19 mouse cellular contexts compared by ENCODE assay signal in the genomic region with DNA sequence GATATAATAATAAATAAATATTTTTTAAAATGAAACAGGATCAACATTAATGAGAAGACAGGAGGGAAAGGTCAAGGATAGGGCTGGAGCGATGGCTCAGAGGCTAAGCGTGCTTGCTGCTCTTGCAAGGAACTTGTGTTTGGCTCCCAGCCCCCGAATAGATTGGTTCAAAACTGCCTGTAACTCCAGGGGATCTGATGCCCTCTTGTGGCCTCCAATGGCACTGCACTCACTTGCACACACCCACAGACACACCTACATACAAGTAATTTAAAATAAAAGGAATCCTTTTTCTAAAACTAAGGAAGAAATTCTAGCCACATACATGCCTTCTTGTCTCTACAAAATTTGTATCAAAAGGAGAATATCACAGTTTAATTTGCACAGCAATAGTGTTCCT. TPM values are rescaled to one million over a fixed set of nuclear protein-coding genes. Genes with fewer than 3 reads are reported as not detected.
DNase-seq lines count a peak whose midpoint lies in the region; ATAC-seq and TF ChIP-seq lines count a peak whose summit lies in the region.
"Had no signal": no experiment of that assay in that cellular context is flagged by ENCODE, and none has a peak within 500 bp of the region (broad histone marks: within the 10 kb centered on the region; RNA-seq: fewer than 3 reads in every experiment).

No protein-coding gene starts in this region.

- no peak overlapping the region for H3K27ac ChIP-seq in forebrain, postnatal 0 days (ENCODE audit: low read depth, low read length)
- no peak overlapping the region for H3K27ac ChIP-seq in forebrain, embryonic 15.5 days (replicated peaks)
- no peak overlapping the region for H3K27ac ChIP-seq in liver, adult 2 months (replicated peaks; ENCODE audit: insufficient read depth, low read depth, low read length)
- H3K27ac ChIP-seq in liver, embryonic 11.5 days (ENCODE audit: low read depth, low read length): no peak overlapping the region
- H3K27ac ChIP-seq: embryonic facial prominence, embryonic 15.5 days; limb, embryonic 12.5 days; midbrain, embryonic 13.5 days had no signal

- H3K9ac ChIP-seq in forebrain, postnatal 0 days: no peak overlapping the region
- no peak overlapping the region for H3K9ac ChIP-seq in forebrain, embryonic 15.5 days (replicated peaks)
- H3K9ac ChIP-seq in liver, adult 2 months (ENCODE audit: low read depth, low read length): no peak overlapping the region
- no peak overlapping the region for H3K9ac ChIP-seq in liver, embryonic 11.5 days (ENCODE audit: low read depth, low read length)
- H3K9ac ChIP-seq: embryonic facial prominence, embryonic 15.5 days; limb, embryonic 12.5 days; midbrain, embryonic 13.5 days had no signal

- no peak overlapping the region for H3K4me2 ChIP-seq in forebrain, postnatal 0 days (ENCODE audit: low read depth)
- H3K4me2 ChIP-seq in forebrain, embryonic 15.5 days (replicated peaks): no peak overlapping the region
- no peak overlapping the region for H3K4me2 ChIP-seq in liver, embryonic 11.5 days
- H3K4me2 ChIP-seq: embryonic facial prominence, embryonic 15.5 days; limb, embryonic 12.5 days; midbrain, embryonic 13.5 days had no signal

- H3K9me3 ChIP-seq in forebrain, postnatal 0 days (ENCODE audit: low read length): no peaks in the 10 kb centered on the region
- no peaks in the 10 kb centered on the region for H3K9me3 ChIP-seq in forebrain, embryonic 15.5 days
- H3K9me3 ChIP-seq in liver, embryonic 11.5 days (ENCODE audit: control insufficient read depth, low read length): no peaks in the 10 kb centered on the region
- H3K9me3 ChIP-seq in G1E (replicated peaks): peaks cover 33% of the 10 kb centered on the region
- H3K9me3 ChIP-seq: embryonic facial prominence, embryonic 15.5 days; limb, embryonic 12.5 days; midbrain, embryonic 13.5 days had no signal

- no peaks in the 10 kb centered on the region for H3K27me3 ChIP-seq in forebrain, postnatal 0 days (ENCODE audit: insufficient read depth, low read length)
- no peaks in the 10 kb centered on the region for H3K27me3 ChIP-seq in forebrain, embryonic 15.5 days
- H3K27me3 ChIP-seq in liver, adult 2 months (ENCODE audit: control insufficient read depth, insufficient read depth, low read length): no peaks in the 10 kb centered on the region
- H3K27me3 ChIP-seq in liver, embryonic 11.5 days (replicated peaks; ENCODE audit: control insufficient read depth, insufficient read depth, low read length): no peaks in the 10 kb centered on the region
- H3K27me3 ChIP-seq in G1E (ENCODE audit: insufficient read depth, low read length): no peaks in the 10 kb centered on the region

- H3K36me3 ChIP-seq in forebrain, postnatal 0 days (ENCODE audit: insufficient read depth): no peaks in the 10 kb centered on the region
- no peaks in the 10 kb centered on the region for H3K36me3 ChIP-seq in forebrain, embryonic 15.5 days
- no peaks in the 10 kb centered on the region for H3K36me3 ChIP-seq in liver, adult 2 months (ENCODE audit: control insufficient read depth, insufficient read depth, low read length)
- no peaks in the 10 kb centered on the region for H3K36me3 ChIP-seq in liver, embryonic 11.5 days (ENCODE audit: control insufficient read depth, insufficient read depth, low read length)
- H3K36me3 ChIP-seq in G1E (replicated peaks): no peaks in the 10 kb centered on the region
- H3K36me3 ChIP-seq: embryonic facial prominence, embryonic 15.5 days; limb, embryonic 12.5 days; midbrain, embryonic 13.5 days had no signal

- TF ChIP-seq CTCF in forebrain, postnatal 0 days (IDR thresholded peaks at IDR 0.05; ENCODE audit: low read depth): peak; percentile 56
- peak; percentile 19; the same call in 1 of the 2 replicates for TF ChIP-seq CTCF in liver, adult 2 months (IDR thresholded peaks at IDR 0.05; ENCODE audit: low read depth, low read length)
- TF ChIP-seq CTCF in G1E (IDR thresholded peaks at IDR 0.05; ENCODE audit: low read depth, low read length): 0 out of 2 replicates have a peak, but pooled peaks have one; percentile 16

- no peak for TF ChIP-seq POLR2A in liver, adult 2 months (IDR thresholded peaks at IDR 0.05; ENCODE audit: extremely low read depth, insufficient read depth, low read length)

- H3K4me3 ChIP-seq in forebrain, postnatal 0 days (ENCODE audit: low read depth, low read length): no peak overlapping the region
- no peak overlapping the region for H3K4me3 ChIP-seq in forebrain, embryonic 15.5 days
- H3K4me3 ChIP-seq in liver, adult 2 months (ENCODE audit: insufficient read depth, low read depth, low read length): no peak overlapping the region
- no peak overlapping the region for H3K4me3 ChIP-seq in liver, embryonic 11.5 days (ENCODE audit: low read depth, low read length)
- H3K4me3 ChIP-seq in G1E (ENCODE audit: low read depth, low read length): no peak overlapping the region
- H3K4me3 ChIP-seq: embryonic facial prominence, embryonic 15.5 days; limb, embryonic 12.5 days; midbrain, embryonic 13.5 days had no signal

- DNase-seq in forebrain, postnatal 0 days: no peak
- DNase-seq in liver, adult 2 months (ENCODE audit: extremely low read depth, low read depth, low spot score): no peak
- no peak for DNase-seq in liver, embryonic 11.5 days (ENCODE audit: low spot score)
- no peak for DNase-seq in G1E (ENCODE audit: low spot score)
- DNase-seq in cerebellum, postnatal 14 days: no peak
- DNase-seq: adrenal gland, postnatal 25 days; heart, postnatal 36 days; kidney, postnatal 14 days; lung, postnatal 10 days; thymus, postnatal 36 days had no signal

- 100% methylated on average over 3 of the region's 3 CpGs for WGBS in forebrain, postnatal 0 days
- 91% methylated on average over 3 of the region's 3 CpGs for WGBS in forebrain, embryonic 15.5 days
- 91% methylated on average over 3 of the region's 3 CpGs for WGBS in liver, adult 2 months
- WGBS in liver, embryonic 11.5 days: 86% methylated on average over 3 of the region's 3 CpGs

- H3K4me1 ChIP-seq in forebrain, postnatal 0 days (ENCODE audit: insufficient read depth): no peaks in the 10 kb centered on the region
- 0 out of 2 replicates have a peak, but pooled peaks cover 2% of the 10 kb centered on the region for H3K4me1 ChIP-seq in forebrain, embryonic 15.5 days
- no peaks in the 10 kb centered on the region for H3K4me1 ChIP-seq in liver, adult 2 months (ENCODE audit: control insufficient read depth, insufficient read depth, low read length)
- H3K4me1 ChIP-seq in liver, embryonic 11.5 days (replicated peaks; ENCODE audit: control insufficient read depth, insufficient read depth, low read length): no peaks in the 10 kb centered on the region
- H3K4me1 ChIP-seq in G1E (ENCODE audit: insufficient read depth, low read depth, low read length): no peaks in the 10 kb centered on the region
- H3K4me1 ChIP-seq: embryonic facial prominence, embryonic 15.5 days; limb, embryonic 12.5 days; midbrain, embryonic 13.5 days had no signal

- no peak for ATAC-seq in forebrain, postnatal 0 days
- ATAC-seq in forebrain, embryonic 15.5 days (replicated peaks): no peak
- ATAC-seq in liver, embryonic 11.5 days (replicated peaks; ENCODE audit: low FRiP score): no peak
- ATAC-seq in G1E (ENCODE audit: extremely low read depth, insufficient number of reproducible peaks, low FRiP score, poor library complexity, severe bottlenecking): no peak
- ATAC-seq in megakaryocyte progenitor cell, adult 5-6 weeks (replicated peaks; ENCODE audit: poor library complexity): peak; percentile 44; the same call in 1 of the 2 replicates
- no peak for ATAC-seq in megakaryocyte-erythroid progenitor cell, adult 5-6 weeks (replicated peaks; ENCODE audit: low FRiP score, low TSS enrichment, poor library complexity, severe bottlenecking)

- no peaks in the 10 kb centered on the region for H3K79me2 ChIP-seq in liver, adult 2 months (ENCODE audit: control insufficient read depth, insufficient read depth, low read length)

RNA-seq across cellular contexts. Expression of a gene that starts 20.5 kb away (rescaled TPM):
- 0.31 and 0.86 TPM in 2 replicates for total RNA-seq in forebrain, postnatal 0 days (2014; rRNA removed)
- polyA plus RNA-seq in forebrain, postnatal 0 days (2015; fragmentation: Nextera tagmentation; extraction: Ambion mirVana): 0.29 and 0.53 TPM in 2 replicates
- 0.18 and 0.24 TPM in 2 replicates for polyA plus RNA-seq in forebrain, embryonic 15.5 days (2015; fragmentation: Nextera tagmentation; extraction: Ambion mirVana)
- total RNA-seq in liver, adult 2 months (2014; rRNA removed): not detected in 2 replicates
- polyA plus RNA-seq in liver, adult 2 months (2012; rRNA removed): not detected in 2 replicates
- polyA plus RNA-seq in liver, embryonic 11.5 days (2014; fragmentation: Nextera tagmentation; extraction: Ambion mirVana): 0.06 and 0.08 TPM in 2 replicates
- total RNA-seq in G1E (2014; fragmentation: Nextera tagmentation): not detected in 2 replicates
- total RNA-seq in G1E (2017): 0.05 and 0.06 TPM in 2 replicates
- not detected in 2 replicates for polyA plus RNA-seq in G1E (2012)
- not detected in 2 replicates for total RNA-seq in megakaryocyte progenitor cell, adult 5-6 weeks (2015)
- total RNA-seq in megakaryocyte progenitor cell, adult 5-6 weeks (2017): not detected in 2 replicates
- total RNA-seq in megakaryocyte-erythroid progenitor cell, adult 5-6 weeks (2014; fragmentation: Nextera tagmentation): not detected in 2 replicates
- total RNA-seq in megakaryocyte-erythroid progenitor cell, adult 5-6 weeks (2017): not detected in 2 replicates
- total RNA-seq: adrenal gland, postnatal 25 days; gastrocnemius, adult 8-10 months; heart, postnatal 36 days had no signal
- polyA plus RNA-seq: embryonic facial prominence, embryonic 15.5 days; limb, embryonic 12.5 days; neural tube, embryonic 11.5 days; stomach, embryonic 14.5 days had no signal
